9 mouse cellular contexts compared by ENCODE assay signal in genomic region chr16:95586726-95587125, GRCm38 (mm10). TPM values are rescaled to one million over a fixed set of nuclear protein-coding genes. Genes with fewer than 3 reads are reported as not detected.
DNase-seq lines count a peak whose midpoint lies in the region; ATAC-seq and TF ChIP-seq lines count a peak whose summit lies in the region.
"Had no signal": no experiment of that assay in that cellular context is flagged by ENCODE, and none has a peak within 500 bp of the region (broad histone marks: within the 10 kb centered on the region; RNA-seq: fewer than 3 reads in every experiment).

No protein-coding gene starts in this region.

- no peak overlapping the region for H3K27ac ChIP-seq in lung, postnatal 0 days (ENCODE audit: low read length)
- no peak overlapping the region for H3K27ac ChIP-seq in forebrain, embryonic 13.5 days
- H3K27ac ChIP-seq in intestine, embryonic 16.5 days (ENCODE audit: low read length) = no peak overlapping the region
- no peak overlapping the region; the same call in 1 of the 2 replicates for H3K27ac ChIP-seq in stomach, embryonic 16.5 days (ENCODE audit: low read length)
- H3K27ac ChIP-seq: liver, embryonic 15.5 days had no signal

- H3K9me3 ChIP-seq in lung, postnatal 0 days (ENCODE audit: low read length) = no peaks in the 10 kb centered on the region
- H3K9me3 ChIP-seq in forebrain, embryonic 13.5 days (replicated peaks) = no peaks in the 10 kb centered on the region
- no peaks in the 10 kb centered on the region for H3K9me3 ChIP-seq in intestine, embryonic 16.5 days (ENCODE audit: control insufficient read depth, low read length)
- H3K9me3 ChIP-seq in stomach, embryonic 16.5 days (replicated peaks; ENCODE audit: control insufficient read depth, low read length) = no peaks in the 10 kb centered on the region
- H3K9me3 ChIP-seq: liver, embryonic 15.5 days had no signal

- H3K27me3 ChIP-seq in lung, postnatal 0 days (replicated peaks; ENCODE audit: insufficient read depth, low read length) = peaks cover 18% of the 10 kb centered on the region; the same call in 1 of the 2 replicates
- H3K27me3 ChIP-seq in forebrain, embryonic 13.5 days = peaks cover 57% of the 10 kb centered on the region
- peaks cover 26% of the 10 kb centered on the region for H3K27me3 ChIP-seq in intestine, embryonic 16.5 days (replicated peaks; ENCODE audit: control insufficient read depth, insufficient read depth, low read length)
- H3K27me3 ChIP-seq in stomach, embryonic 16.5 days (ENCODE audit: control insufficient read depth, insufficient read depth, low read length) = peaks cover 29% of the 10 kb centered on the region

- H3K4me1 ChIP-seq in lung, postnatal 0 days (ENCODE audit: insufficient read depth, low read depth, low read length) = peaks cover 4% of the 10 kb centered on the region
- peaks cover 23% of the 10 kb centered on the region for H3K4me1 ChIP-seq in forebrain, embryonic 13.5 days
- H3K4me1 ChIP-seq in intestine, embryonic 16.5 days (ENCODE audit: control insufficient read depth, insufficient read depth, low read length) = peaks cover 9% of the 10 kb centered on the region
- peaks cover 6% of the 10 kb centered on the region; the same call in 1 of the 2 replicates for H3K4me1 ChIP-seq in stomach, embryonic 16.5 days (ENCODE audit: control insufficient read depth, insufficient read depth, low read length)

- no peak for TF ChIP-seq EP300 in lung, postnatal 0 days (IDR thresholded peaks at IDR 0.05)

- 28% methylated on average over 7 of the region's 7 CpGs for WGBS in lung, postnatal 0 days
- WGBS in forebrain, embryonic 13.5 days = 22% methylated on average over 7 of the region's 7 CpGs
- 22% methylated on average over 7 of the region's 7 CpGs for WGBS in intestine, embryonic 16.5 days
- 25% methylated on average over 7 of the region's 7 CpGs for WGBS in stomach, embryonic 16.5 days

- peak overlapping the region; percentile 50 for H3K4me2 ChIP-seq in lung, postnatal 0 days (replicated peaks; ENCODE audit: low read depth, low read length)
- peak overlapping the region; percentile 93 for H3K4me2 ChIP-seq in forebrain, embryonic 13.5 days
- H3K4me2 ChIP-seq in intestine, embryonic 16.5 days (ENCODE audit: low read depth, low read length) = peak overlapping the region; percentile 89
- peak overlapping the region; percentile 78 for H3K4me2 ChIP-seq in stomach, embryonic 16.5 days (ENCODE audit: low read depth, low read length)
- H3K4me2 ChIP-seq: liver, embryonic 15.5 days had no signal

- H3K36me3 ChIP-seq in lung, postnatal 0 days (ENCODE audit: insufficient read depth, low read length) = no peaks in the 10 kb centered on the region
- no peaks in the 10 kb centered on the region for H3K36me3 ChIP-seq in forebrain, embryonic 13.5 days (ENCODE audit: poor library complexity, severe bottlenecking)
- no peaks in the 10 kb centered on the region for H3K36me3 ChIP-seq in intestine, embryonic 16.5 days (ENCODE audit: control insufficient read depth, insufficient read depth, low read length)
- H3K36me3 ChIP-seq in stomach, embryonic 16.5 days (ENCODE audit: control insufficient read depth, insufficient read depth, low read length) = no peaks in the 10 kb centered on the region
- H3K36me3 ChIP-seq: liver, embryonic 15.5 days had no signal

- peak; percentile 50 for DNase-seq in lung, postnatal 0 days (ENCODE audit: low spot score)
- no peak for DNase-seq in lung, postnatal 14 days
- no peak for DNase-seq in testis, postnatal 14 days (ENCODE audit: low spot score)
- no peak for DNase-seq in gastrocnemius, adult 8-10 months (ENCODE audit: low spot score in 2 of 2)
- DNase-seq: layer of hippocampus, adult 9-11 months had no signal

- no peak for ATAC-seq in lung, postnatal 0 days
- ATAC-seq in forebrain, embryonic 13.5 days = no peak; the same call in 1 of the 2 replicates
- ATAC-seq in intestine, embryonic 16.5 days = no peak
- ATAC-seq in stomach, embryonic 16.5 days (ENCODE audit: insufficient read depth, low FRiP score) = no peak

- no peak for TF ChIP-seq CTCF in lung, postnatal 0 days (IDR thresholded peaks at IDR 0.05)

- H3K9ac ChIP-seq in lung, postnatal 0 days (replicated peaks; ENCODE audit: low read depth) = no peak overlapping the region
- H3K9ac ChIP-seq in forebrain, embryonic 13.5 days = no peak overlapping the region
- H3K9ac ChIP-seq in intestine, embryonic 16.5 days (ENCODE audit: low read depth, low read length) = no peak overlapping the region
- peak overlapping the region; percentile 38 for H3K9ac ChIP-seq in stomach, embryonic 16.5 days (ENCODE audit: low read length)
- H3K9ac ChIP-seq: liver, embryonic 15.5 days had no signal

- H3K4me3 ChIP-seq in lung, postnatal 0 days (ENCODE audit: low read depth, low read length) = peak overlapping the region; percentile 14; the same call in 1 of the 2 replicates
- H3K4me3 ChIP-seq in forebrain, embryonic 13.5 days = no peak overlapping the region
- peak overlapping the region; percentile 48; the same call in 1 of the 2 replicates for H3K4me3 ChIP-seq in intestine, embryonic 16.5 days (ENCODE audit: low read length)
- H3K4me3 ChIP-seq in stomach, embryonic 16.5 days (replicated peaks; ENCODE audit: low read length) = peak overlapping the region; percentile 49
- H3K4me3 ChIP-seq: liver, embryonic 15.5 days had no signal

RNA-seq across cellular contexts. Expression of gene Erg, which starts 0.3 kb away (rescaled TPM):
- polyA plus RNA-seq in lung, postnatal 0 days (2015; fragmentation: Nextera tagmentation; extraction: Ambion mirVana) = 13.2 and 14.5 TPM in 2 replicates
- 1.2 and 1.8 TPM in 2 replicates for polyA plus RNA-seq in forebrain, embryonic 13.5 days (2015; fragmentation: Nextera tagmentation; extraction: Ambion mirVana)
- 3.7 and 3.8 TPM in 2 replicates for polyA plus RNA-seq in intestine, embryonic 16.5 days (2015; fragmentation: Nextera tagmentation; extraction: Ambion mirVana)
- 3.4 and 4.5 TPM in 2 replicates for polyA plus RNA-seq in stomach, embryonic 16.5 days (2015; fragmentation: Nextera tagmentation; extraction: Ambion mirVana)
- total RNA-seq in gastrocnemius, adult 8-10 months (2022) = 1 to 10 TPM; 5.7 to 9.8 (median 8.2) TPM
